Mouse (Mus musculus) kidney, postnatal 0 days (tissue): ENCODE data around the gene Gbp9. TPM values are rescaled to one million over a fixed set of nuclear protein-coding genes. Genes with fewer than 3 reads are reported as not detected.
A peak's percentile ranks its signal among the peaks of the same experiment; 100 is the strongest.
"Not testable (repeated sequence)": the region's sequence is repeated elsewhere in the genome, so short reads cannot be mapped to it uniquely, and the experiment has no call there.

Experiments used
- ATAC-seq: fragments of 200-750 bp; cut with Nextera tagmentation; replicated peaks from 2 replicates; pipeline ENCODE4 v1.8.0; 2017; ENCODE audit warnings: low read depth, moderate number of reproducible peaks, moderate TSS enrichment, moderate library complexity; ENCODE audit not compliant: low FRiP score
- DNase-seq: peaks from one replicate; pipeline ENCODE4 v3.0.0-alpha.2; 2016; ENCODE audit warnings: low spot score
- H3K27ac ChIP-seq: fragments of 300-500 bp; sonication (generic); 2 replicates; pipeline ENCODE4 v1.5.1; 2014; ENCODE audit warnings: mild to moderate bottlenecking
- H3K27me3 ChIP-seq: fragments of 300-500 bp; sonication (generic); 2 replicates; pipeline ENCODE4 v1.6.1; 2014; ENCODE audit warnings: low read length, mixed read lengths; ENCODE audit not compliant: insufficient read depth
- H3K36me3 ChIP-seq: fragments of 300-500 bp; sonication (generic); 2 replicates; pipeline ENCODE4 v1.6.1; 2014; ENCODE audit warnings: low read length, mixed read lengths; ENCODE audit not compliant: insufficient read depth
- H3K4me1 ChIP-seq: fragments of 300-500 bp; sonication (generic); replicated peaks from 2 replicates; pipeline ENCODE4 v1.6.1; 2014; ENCODE audit warnings: antibody characterized with exemption, low read length, mixed read lengths; ENCODE audit not compliant: insufficient read depth
- H3K4me2 ChIP-seq: fragments of 300-500 bp; sonication (generic); 2 replicates; pipeline ENCODE4 v1.6.1; 2014; ENCODE audit warnings: mild to moderate bottlenecking, low read length, moderate library complexity, mixed read lengths
- H3K4me3 ChIP-seq: fragments of 300-500 bp; sonication (generic); replicated peaks from 2 replicates; pipeline ENCODE4 v1.5.1; 2014; ENCODE audit warnings: low read depth, low read length
- H3K9ac ChIP-seq: fragments of 300-500 bp; sonication (generic); 2 replicates; pipeline ENCODE4 v1.6.1; 2014; ENCODE audit warnings: low read depth, low read length
- H3K9me3 ChIP-seq: fragments of 300-500 bp; sonication (generic); replicated peaks from 2 replicates; pipeline ENCODE4 v1.6.1; 2016; ENCODE audit warnings: low read length, inconsistent platforms, mixed read lengths
- CTCF ChIP-seq: IDR thresholded peaks from 2 replicates; pipeline ENCODE4 v1.5.1; 2016; ENCODE audit warnings: antibody characterized with exemption, low read depth, mild to moderate bottlenecking, moderate library complexity
- WGBS: fragments of 180-500 bp; shearing (Covaris S2); extraction: QIAGEN DNeasy Blood & Tissue Kit; methylation state at CpG from one replicate; pipeline ENCODE4 v1.1.7; 2014; 5-methylcytosine and 5-hydroxymethylcytosine counted together
- polyA plus RNA-seq: library from polyadenylated mRNA; unstranded; fragments of >200 nt; fragmentation: Nextera tagmentation; extraction: Ambion mirVana; gene quantifications from 2 replicates; pipeline ENCODE4 v1.2.1, GENCODE M21; 2015

The Gbp9 gene
- 3.6 and 4.4 TPM in 2 replicates for polyA plus RNA-seq

GRCm38 (mm10) chr5:105139409-105140088 is at the start of gene Gbp9, which contains the start of the genes Gbp8 and Gbp4:
Gene Gbp9 (minus strand): TSS chr5:105139539.
Gene Gbp8 (minus strand): TSS chr5:105139540.
Gene Gbp4 (minus strand): TSS chr5:105139586.
- DNase-seq: peak; percentile 18
- not testable (repeated sequence) for H3K4me1 ChIP-seq, H3K27ac ChIP-seq, H3K36me3 ChIP-seq, H3K27me3 ChIP-seq, H3K4me2 ChIP-seq, ATAC-seq, H3K9ac ChIP-seq, H3K9me3 ChIP-seq, H3K4me3 ChIP-seq
- WGBS: 12% methylated on average over 2 of the region's 2 CpGs

GRCm38 (mm10) chr5:105181446-105181845 is 42.1 kb upstream of the Gbp9 start:
- Histone ChIP-seq H3K9ac (no peak overlapping the region), H3K4me2 (no peak overlapping the region), H3K27me3 (no peaks in the 10 kb centered on the region), H3K36me3 (no peaks in the 10 kb centered on the region), H3K27ac (no peak overlapping the region), H3K9me3 (no peaks in the 10 kb centered on the region), H3K4me3 (no peak overlapping the region), H3K4me1 (no peaks in the 10 kb centered on the region)
- TF ChIP-seq CTCF: no peak
- no peak for ATAC-seq
- no peak for DNase-seq

GRCm38 (mm10) chr5:105156582-105156981 is 17.2 kb upstream of the Gbp9 start:
- Histone ChIP-seq H3K36me3 (no peaks in the 10 kb centered on the region), H3K4me2 (no peak overlapping the region), H3K4me3 (no peak overlapping the region), H3K9me3 (no peaks in the 10 kb centered on the region), H3K27me3 (no peaks in the 10 kb centered on the region), H3K27ac (no peak overlapping the region), H3K9ac (no peak overlapping the region), H3K4me1 (no peaks in the 10 kb centered on the region)
- WGBS: 87% methylated on average over 5 of the region's 5 CpGs
- DNase-seq (no peak), ATAC-seq (no peak)
- TF ChIP-seq CTCF: no peak

- Histone ChIP-seq H3K4me1 (no peaks in the 10 kb centered on the region), H3K9ac (no peak overlapping the region), H3K27ac (no peak overlapping the region), H3K4me2 (no peak overlapping the region), H3K4me3 (no peak overlapping the region), H3K27me3 (no peaks in the 10 kb centered on the region), H3K36me3 (no peaks in the 10 kb centered on the region), H3K9me3 (no peaks in the 10 kb centered on the region)
- TF ChIP-seq CTCF: no peak
- no peak for ATAC-seq
- DNase-seq: no peak
Observed at GRCm38 (mm10) chr5:105154049-105154448, 14.7 kb upstream of the Gbp9 start.

GRCm38 (mm10) chr5:105148062-105148461 is 8.7 kb upstream of the Gbp9 start:
- H3K27ac ChIP-seq, H3K27me3 ChIP-seq, H3K4me2 ChIP-seq, H3K36me3 ChIP-seq, ATAC-seq, H3K9ac ChIP-seq, H3K4me1 ChIP-seq, H3K4me3 ChIP-seq, DNase-seq, H3K9me3 ChIP-seq: not testable (repeated sequence)
- 42% methylated on average over 2 of the region's 2 CpGs for WGBS

GRCm38 (mm10) chr5:105146447-105146846 is 7.1 kb upstream of the Gbp9 start:
- no peak overlapping the region for H3K27ac ChIP-seq
- ATAC-seq: no peak
- no peak overlapping the region for H3K4me2 ChIP-seq
- DNase-seq: no peak
- no peaks in the 10 kb centered on the region for H3K27me3 ChIP-seq
- no peaks in the 10 kb centered on the region for H3K4me1 ChIP-seq
- no peak overlapping the region for H3K4me3 ChIP-seq
- no peak overlapping the region for H3K9ac ChIP-seq
- TF ChIP-seq CTCF: no peak
- H3K9me3 ChIP-seq: no peaks in the 10 kb centered on the region
- no peaks in the 10 kb centered on the region for H3K36me3 ChIP-seq

GRCm38 (mm10) chr5:105145731-105146130 is 6.4 kb upstream of the Gbp9 start:
- H3K27ac ChIP-seq, H3K4me2 ChIP-seq, H3K27me3 ChIP-seq, ATAC-seq, H3K9me3 ChIP-seq, H3K9ac ChIP-seq, H3K4me1 ChIP-seq, H3K36me3 ChIP-seq, H3K4me3 ChIP-seq, DNase-seq: not testable (repeated sequence)
- 45% methylated on average over 3 of the region's 3 CpGs for WGBS

GRCm38 (mm10) chr5:105140089-105140810 is 911 bp upstream of the Gbp9 start:
- not testable (repeated sequence) for H3K27ac ChIP-seq, H3K36me3 ChIP-seq, H3K27me3 ChIP-seq, H3K4me1 ChIP-seq, H3K9ac ChIP-seq, H3K4me3 ChIP-seq, ATAC-seq, H3K9me3 ChIP-seq, H3K4me2 ChIP-seq, DNase-seq
- WGBS: 62% methylated on average over 2 of the region's 2 CpGs
